Mouse (Mus musculus): ENCODE measurements around the gene Pmfbp1.

Pmfbp1 gene

DNA sequence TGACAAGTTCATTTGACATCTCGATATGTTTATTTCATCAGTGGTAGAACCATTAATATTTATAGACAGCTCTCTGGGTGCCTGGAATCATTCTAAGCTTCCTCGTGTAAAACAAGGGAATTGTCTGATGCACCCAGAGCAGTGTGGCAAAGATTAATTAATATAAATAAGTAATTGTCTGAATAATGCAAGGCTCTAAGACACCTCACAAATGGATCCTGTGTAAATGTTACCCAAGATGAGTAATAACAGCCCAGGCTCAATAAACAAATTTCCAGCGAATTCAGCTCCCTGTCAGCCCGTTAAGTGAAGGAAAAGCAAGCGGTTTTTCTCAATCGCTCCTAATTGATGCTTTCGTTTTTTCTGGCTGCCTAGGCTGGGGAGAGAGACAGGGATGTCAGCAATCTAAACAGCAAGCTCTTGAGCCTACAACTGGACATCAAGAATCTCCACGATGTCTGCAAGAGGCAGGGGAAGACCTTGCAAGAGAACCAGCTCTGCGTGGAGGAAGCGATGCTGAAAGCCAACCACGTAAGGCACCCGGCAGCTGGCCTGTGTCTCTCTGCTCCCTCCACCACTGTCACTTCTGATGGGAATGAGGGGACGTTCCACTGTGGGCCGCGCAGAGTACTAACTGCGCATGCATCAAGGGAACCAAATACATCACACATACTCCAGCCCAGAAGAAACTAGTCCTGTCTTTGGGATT, 5.3 kb downstream of the Pmfbp1 start:
- DNase-seq (ENCODE audit: low read depth, low spot score) = no peak

DNA sequence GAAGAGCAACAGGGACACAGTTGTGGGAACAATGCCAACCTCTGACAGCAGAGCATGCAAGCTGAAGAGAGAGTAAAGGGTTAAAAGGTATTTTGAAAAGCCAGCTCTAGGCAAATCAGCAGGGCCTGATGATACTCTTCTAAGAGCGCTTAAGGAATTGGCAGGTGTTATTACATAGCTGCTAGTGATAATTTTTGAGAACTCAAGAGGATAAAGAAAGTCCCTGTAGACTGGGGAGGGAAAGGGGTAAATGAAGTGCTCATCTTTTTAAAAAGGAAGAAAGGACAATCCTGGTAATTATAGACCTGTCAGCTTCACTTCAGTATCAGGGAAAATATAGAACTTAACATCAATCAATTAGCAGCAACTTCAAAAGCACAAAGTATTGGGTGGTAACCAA, 9.7 kb downstream of the Pmfbp1 start:
- no peak for DNase-seq (ENCODE audit: low read depth, low spot score)

DNA sequence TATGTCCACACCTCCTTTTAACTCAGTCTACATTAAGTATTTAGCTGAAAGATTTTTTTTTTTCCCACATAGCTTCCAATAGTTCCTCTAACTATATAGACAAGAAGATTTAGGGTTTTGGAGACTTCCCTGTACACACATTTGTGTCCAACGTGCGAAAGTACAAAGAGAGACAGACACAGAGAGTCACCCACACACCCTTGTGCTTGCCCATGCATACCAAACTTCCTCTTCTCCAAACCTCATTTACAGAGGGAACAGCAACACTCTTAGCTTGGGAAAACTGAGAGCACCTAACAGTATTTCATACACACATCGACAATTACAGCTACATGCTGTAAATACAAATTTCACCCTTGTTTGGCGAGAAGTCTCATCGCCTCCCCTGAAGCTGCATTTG, 11.7 kb downstream of the Pmfbp1 start:
- no peak for DNase-seq (ENCODE audit: low read depth, low spot score)

DNA sequence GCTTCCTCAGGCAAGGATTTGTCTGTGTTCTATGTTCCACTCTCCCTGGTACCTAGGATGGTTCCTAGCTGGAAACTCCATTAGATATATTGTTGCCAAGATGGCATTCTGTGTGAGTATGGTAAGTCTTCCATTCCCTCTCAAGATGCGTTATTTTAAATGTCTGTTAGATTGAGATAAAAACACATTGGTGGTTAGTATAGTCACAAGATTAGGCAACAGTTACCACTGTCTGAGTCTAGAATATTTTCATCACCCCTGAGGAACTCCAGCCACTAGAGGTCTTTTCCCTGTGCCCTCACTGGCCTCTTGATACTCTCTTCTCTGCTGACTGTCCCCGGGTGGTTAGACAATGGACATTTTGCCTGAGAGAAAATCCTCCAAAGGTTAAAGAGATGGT, 30.2 kb downstream of the Pmfbp1 start:
- DNase-seq (ENCODE audit: low read depth, low spot score) = no peak

DNA sequence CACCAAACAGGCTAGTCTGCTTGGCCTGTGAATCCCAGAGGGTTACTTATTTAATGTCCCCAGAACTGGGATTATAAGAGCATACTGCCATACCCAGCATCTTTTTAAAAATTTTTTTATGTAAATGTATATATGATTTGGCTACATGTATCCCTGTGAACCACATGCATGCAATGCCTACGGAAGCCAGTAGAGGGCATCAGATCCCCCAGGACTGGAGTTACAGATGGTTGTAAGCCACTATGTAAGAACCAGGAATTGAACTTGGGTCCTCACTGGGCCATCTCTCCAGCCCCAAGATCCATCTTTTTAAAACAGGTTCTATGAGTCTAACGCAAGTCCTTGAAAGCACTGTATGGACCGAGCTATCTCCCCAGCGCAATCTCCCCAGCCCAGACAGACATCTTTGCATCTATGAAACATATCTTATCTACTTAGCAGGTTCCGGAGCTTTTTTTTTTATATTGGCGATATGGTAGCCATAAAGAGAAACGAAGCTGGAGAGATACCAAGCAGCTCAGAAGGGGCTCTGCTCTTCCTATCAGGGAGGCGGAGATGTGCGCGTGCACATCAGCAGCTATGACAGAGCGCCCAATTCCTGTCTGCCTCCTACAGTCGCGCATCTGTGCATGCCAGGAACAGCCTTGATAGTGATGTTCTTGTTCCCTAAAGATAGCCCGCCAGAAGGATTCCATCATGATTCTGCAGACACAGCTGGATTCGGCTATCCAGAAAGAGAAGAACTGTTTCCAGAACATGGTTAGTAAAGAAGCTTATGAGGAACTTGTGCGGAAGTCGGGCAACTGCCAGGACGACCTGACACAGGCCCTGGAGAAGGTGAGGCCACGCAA, 41.5 kb downstream of the Pmfbp1 start:
- DNase-seq (ENCODE audit: low read depth, low spot score) = peak; percentile 86

DNA sequence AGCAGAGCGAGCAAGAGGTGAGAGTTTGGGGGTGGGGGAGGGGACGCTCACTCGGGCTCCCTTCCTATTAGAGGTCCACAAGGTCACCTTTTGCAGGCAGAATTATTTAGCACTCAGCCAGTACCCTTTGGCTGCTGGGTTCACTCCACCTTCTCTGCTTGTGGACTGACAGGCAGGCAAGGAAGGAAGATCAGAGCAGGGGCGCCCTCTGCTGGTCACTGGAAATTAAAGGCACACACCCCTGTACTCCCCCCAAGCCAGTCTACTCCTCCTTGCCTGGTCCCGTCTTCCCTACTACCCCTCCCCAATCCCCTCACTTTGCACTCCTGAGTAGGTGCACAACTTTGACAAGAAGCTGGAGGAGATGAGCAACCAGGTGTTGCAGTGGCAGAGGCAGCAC, 42.9 kb downstream of the Pmfbp1 start:
- DNase-seq (ENCODE audit: low read depth, low spot score) = peak; percentile 98

DNA sequence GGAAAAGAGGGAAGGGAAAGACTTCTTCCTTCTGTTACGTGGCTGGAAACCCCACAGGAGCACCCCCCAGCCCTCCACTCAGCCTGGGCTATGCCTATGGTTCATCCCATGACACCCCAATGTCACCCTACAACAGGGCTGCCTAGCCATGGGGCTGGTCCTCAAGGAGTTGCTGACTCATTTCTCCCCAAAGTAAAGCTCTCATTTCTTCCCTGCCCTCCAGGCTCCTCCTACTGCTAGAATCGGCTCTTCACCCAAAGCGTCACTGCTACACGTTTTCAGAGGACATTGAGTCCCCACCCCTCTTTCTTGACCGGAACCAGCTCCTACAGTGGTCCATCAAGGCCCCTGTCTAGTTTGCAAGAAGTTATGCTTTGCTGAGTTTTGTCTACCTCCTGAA, 48.3 kb downstream of the Pmfbp1 start:
- DNase-seq (ENCODE audit: low read depth, low spot score) = no peak

DNA sequence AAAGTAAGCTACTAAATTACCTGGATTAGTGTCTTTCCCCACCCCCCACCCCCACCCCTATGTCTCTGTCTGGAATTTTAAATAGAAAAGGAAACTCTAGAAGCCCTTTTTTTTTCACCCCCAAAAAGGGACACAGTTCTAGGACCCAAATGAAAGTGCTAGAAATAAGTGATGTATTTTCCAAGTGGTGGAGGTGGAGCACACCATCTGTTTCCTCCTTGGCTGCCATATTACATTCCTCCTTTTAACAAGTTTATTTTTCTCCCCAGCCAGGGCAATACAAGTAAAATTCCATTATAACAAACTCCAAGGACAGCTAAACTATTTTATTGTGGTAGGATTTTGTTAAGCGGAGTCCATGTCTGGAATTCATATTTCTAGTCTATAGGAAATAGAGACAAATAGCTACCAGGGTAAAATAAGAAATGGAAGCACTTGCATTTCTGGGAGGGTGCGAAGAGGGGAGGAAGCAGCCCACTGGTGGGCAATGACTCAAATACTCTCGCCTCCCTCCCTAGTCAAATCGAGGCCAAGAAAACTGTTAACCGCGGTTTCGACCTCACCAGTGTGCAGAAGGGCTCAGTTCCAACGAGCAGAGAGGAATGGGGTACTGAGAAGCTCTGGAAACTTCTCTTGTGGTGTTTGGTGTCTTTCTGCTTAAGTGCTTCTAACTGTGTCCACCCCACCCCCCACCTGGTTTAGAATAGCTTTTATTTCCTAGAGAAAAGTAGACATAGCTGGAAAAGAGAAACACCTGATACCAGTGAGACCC, 49.1 kb downstream of the Pmfbp1 start:
- no peak for DNase-seq (ENCODE audit: low read depth, low spot score)

DNA sequence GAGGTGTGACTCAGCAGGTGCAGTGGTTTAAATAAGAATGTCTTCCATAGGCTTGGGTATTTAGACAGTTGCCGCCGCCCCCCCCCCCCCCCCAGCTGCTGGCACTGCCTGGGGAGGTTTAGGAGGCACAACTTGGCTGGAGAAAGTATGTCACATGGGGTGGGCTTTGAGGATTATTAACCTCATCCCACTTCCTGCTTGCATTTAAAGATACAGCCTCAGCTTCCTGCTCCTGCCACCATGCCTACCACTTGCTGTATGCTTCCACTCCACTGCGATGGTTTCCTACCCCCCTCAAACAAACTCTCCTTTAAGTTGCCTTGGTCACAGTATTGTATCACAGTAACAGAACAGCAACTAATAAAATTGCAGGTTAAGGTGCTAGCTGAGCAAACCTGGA, 50.2 kb downstream of the Pmfbp1 start:
- no peak for DNase-seq (ENCODE audit: low read depth, low spot score)

DNA sequence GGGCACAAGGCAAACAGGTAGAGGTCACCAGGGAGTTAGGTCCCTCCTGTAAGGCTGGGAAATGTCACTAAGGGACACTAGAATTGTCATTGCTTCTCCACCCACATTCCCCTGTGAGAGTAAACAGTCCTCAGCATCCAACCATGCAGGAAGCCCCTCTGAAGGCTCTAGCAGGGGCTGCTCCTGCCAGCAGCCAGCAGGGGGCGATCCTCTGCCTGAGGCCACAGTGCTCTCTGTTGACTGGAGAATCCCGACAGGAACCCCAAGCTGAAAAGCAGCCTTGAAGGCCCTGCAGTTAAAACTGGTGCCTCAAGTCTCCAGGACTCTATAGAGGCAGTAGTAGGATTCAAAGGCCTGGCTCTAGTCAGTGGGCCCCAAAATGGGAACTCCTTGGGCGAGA, 57.8 kb downstream of the Pmfbp1 start:
- peak; percentile 75 for DNase-seq (ENCODE audit: low read depth, low spot score)

DNA sequence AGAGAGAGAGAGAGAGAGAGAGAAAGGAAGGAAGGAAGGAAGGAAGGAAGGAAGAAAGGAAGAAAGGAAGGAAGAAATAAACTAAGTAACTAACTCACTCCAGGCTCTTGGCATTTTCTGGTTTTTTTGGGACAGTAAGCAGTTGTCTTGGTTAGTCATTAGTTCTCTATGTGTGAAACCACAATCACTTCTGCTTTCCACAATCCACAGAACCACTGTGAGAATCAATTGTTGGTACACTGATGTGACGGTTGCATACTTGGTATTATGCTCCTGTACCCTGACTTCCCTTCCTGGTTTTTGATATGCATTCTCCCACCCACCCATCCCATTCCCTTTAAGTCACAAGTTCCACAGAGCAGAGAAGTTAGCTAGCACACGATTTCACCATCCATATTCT, 70.1 kb downstream of the Pmfbp1 start:
- DNase-seq (ENCODE audit: low read depth, low spot score) = no peak

DNA sequence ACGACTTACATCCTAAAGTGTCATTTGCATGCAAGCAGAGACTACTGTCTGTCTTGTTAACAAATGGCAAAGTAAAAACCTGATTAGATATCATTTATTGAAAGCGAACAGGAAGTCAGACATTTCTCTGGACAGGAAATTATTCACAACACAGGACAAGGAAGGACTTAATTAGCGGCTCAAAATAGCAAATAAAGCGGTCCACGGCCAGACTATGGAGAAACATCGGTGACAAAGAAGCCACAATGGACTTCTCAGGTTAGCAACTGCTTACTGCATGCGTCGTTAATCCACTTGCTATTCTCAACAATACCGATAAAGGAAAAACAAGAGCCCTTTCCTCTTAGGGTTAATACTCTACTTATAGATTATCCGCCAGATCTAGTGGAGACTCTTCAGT, 70.9 kb downstream of the Pmfbp1 start:
- no peak for DNase-seq (ENCODE audit: low read depth, low spot score)

DNA sequence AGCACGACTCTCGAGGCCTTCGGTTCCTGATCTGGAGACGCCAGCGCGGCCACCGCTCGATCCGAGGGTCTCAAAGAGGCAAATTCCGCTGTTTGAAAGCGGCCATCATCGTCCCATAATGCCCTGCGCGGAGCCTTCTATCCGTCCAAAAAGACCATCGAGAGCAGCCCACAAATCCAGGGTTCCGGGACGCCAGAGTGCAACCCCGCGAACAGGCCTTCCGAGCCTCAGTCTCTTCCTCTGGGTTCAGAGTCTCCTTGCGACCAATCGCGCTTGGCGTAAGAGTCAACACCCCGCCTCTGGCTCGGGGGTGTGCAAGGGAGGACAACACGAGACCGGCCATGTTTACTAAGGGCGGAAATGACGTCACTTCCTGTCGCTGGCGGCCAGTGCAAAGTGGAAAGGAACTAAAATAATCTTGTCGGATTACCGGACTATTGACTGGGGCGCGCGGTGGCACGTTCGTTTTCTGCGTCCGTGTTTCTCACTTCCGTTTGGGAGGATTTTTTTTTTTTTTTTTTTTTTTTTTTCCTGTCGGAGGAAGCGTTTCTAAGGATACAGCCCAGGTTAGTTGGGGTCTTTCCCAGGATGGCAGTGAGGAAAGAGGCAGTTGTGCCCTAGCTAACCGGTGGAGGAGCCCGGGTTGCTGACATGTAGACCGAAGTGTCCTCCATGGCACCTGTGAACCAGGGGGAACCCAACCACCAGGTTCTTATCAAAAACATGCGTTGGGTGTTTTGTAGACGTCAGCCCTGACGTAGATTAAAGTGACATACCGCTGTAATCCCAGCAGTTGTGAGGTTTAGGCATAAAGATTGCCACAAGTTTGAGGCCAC, 71.9 kb downstream of the Pmfbp1 start, which contains the start of the genes Dhx38 and Txnl4b:
Gene Dhx38 (minus strand): TSS at position 364 of the 836 bp plus-strand sequence.
Gene Txnl4b (plus strand): TSS at position 395 of the 836 bp plus-strand sequence.
- DNase-seq (ENCODE audit: low read depth, low spot score) = peak; percentile 100

DNA sequence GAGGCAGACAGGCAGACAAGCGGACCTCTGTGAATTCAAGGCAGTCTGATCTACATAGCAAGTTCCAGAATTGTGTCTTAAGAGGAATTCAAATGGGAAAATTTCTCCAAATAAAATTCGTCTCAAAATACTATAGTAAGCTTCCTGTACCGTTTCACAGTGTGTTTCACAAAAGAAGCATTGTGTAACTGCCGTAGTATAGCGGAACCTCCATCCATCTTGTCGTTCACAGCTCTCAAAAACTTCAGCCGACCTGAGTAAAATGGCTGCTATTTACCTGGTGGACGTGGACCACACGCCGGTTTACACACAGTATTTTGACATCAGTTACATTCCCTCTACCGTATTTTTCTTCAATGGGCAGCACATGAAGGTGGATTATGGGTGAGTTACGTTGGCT, 77.3 kb downstream of the Pmfbp1 start:
- DNase-seq (ENCODE audit: low read depth, low spot score) = no peak

DNA sequence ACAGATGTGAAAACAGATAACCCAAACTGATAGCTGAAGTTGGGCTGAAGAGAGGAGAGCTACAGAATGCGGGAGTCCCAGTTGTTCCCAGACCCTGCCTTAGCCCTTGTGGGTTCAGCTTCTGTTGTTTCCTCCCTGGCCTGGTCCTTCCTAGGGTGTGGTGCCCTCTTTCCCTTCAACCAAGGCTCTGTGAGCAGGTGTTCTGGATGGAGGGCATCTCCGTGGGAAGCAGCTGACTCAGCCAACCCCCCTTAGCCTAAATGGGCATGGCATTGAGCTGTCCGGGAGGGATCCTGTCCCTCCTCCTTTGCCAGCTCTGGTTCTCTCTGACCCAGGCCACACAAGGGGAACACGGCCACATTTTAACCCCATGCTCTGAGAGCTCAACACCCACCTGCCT, 82.5 kb downstream of the Pmfbp1 start:
- no peak for DNase-seq (ENCODE audit: low read depth, low spot score)

DNA sequence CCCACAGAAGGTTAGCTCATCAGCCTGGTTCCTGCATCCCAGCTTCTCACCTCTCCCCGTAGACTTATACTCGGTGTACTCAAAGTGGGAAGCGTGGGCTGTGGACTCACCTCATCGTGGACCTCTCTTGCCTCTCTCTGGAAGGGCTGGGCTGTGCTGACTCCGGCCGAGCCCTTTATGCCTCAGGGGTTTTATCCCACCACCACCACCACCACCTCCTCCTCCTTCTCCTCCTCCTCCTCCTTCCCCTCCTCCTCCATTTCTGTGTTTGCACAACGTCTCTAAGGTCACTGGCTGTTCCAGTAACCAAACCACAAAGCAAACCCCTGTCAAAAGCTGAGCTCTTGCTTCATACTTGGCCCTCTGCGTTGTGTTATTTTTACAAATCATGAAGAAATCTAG, 85.1 kb downstream of the Pmfbp1 start, which contains the start of gene Hp:
Gene Hp (minus strand): TSS at position 273 of the 402 bp plus-strand sequence.
- DNase-seq (ENCODE audit: low read depth, low spot score) = no peak

DNA sequence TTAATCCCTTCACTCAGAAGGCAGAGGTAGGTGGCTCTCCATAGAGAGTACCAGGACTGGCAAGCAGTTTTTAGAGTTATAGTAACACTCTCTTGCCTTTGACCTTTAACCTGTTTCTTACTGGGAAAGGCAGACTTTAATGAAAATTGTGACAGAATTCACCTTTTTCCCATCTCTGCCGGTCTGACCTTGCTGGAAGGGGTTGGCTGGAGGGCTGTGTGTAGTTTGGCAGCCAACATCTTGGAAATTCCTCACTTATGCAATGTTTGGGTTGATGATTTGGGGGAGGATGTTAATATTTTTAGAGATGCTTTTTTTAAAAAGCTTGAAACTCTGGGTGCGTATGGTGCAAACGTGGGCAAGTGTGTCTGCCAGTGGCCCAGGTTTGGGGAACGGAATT, 90.5 kb downstream of the Pmfbp1 start:
- no peak for DNase-seq (ENCODE audit: low read depth, low spot score)

DNA sequence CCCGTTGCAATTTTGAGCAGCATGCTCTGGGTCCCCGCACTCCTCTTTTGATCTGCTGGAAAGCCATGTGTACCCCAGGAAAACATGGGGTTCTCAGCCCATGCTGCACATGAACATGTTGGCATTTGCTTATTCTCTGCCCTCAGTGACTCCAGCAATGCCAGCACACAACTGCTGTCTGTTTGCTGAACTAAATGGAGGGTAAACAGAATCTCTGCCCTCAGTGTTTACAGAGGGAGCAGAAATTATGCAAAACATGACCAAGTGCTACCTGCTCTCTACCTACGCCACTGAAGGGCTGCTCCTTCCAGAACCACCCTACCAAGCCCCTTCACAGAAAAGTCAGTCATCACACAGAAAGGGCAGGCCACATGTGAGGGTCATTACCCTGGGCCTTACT, 91.0 kb downstream of the Pmfbp1 start:
- no peak for DNase-seq (ENCODE audit: low read depth, low spot score)

DNA sequence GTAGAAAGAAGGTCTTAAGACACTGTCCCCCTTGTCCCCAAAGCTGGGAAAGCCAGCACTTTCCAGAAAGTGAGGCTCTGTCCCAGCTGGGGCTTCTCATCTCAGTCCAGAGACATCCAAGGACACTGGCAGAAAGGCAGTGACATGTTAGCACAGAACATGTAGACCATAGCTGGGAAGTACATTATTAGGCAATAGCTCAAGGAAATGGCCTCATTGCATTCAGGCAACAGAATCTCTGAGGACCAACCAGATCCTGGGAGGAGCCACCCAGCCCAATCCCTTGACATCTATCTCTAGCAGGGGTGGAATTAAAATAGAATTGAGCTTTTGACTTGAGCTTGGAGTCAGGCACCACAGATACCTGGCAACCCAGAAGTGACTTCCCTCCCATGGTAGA, 91.8 kb downstream of the Pmfbp1 start:
- DNase-seq (ENCODE audit: low read depth, low spot score) = no peak

DNA sequence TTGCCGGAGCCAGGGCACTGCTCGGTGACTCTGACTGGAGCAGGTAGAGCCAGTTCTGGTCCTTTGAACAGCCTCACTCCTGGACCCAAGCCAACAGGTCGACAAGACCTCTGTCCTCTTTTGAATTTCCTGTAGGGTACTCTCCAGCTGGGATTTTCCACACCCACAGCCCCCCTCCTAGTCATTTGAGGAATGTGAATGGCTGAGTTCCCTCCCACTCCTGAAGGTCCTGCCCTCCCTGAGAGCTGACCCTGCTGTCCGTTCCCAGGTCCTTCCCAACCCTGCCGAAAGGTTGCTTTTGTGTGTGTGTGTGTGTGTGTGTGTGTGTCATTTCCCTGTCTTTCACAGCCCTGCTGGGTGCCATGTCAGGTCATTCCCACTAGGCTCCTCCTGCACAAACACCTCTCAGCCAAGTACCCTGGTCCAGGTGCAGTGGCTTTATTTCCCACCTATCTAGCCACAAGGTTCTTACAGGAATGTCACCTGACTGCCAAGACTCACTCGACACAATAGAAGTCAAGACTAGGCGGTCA, 93.2 kb downstream of the Pmfbp1 start:
- no peak for DNase-seq (ENCODE audit: low read depth, low spot score)

DNA sequence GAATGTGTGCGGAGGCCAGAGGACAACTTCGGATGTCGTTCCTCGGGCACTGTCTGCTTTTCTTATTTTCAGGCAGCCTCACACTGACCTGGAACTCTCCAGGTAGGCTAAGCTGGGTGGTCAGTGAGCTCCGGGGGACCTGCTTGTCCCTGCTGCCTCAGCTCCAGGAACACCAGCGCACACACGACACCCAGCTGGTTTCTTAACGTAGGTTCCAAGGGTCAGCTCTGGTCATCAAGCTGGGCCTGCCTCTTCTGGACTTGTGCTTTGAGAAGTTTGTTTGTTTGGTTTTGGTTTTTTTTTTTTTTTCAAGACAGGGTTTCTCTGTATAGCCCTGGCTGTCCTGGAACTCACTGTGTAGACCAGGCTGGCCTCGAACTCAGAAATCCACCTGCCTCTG, 97.1 kb downstream of the Pmfbp1 start:
- no peak for DNase-seq (ENCODE audit: low read depth, low spot score)
